Mouse (Mus musculus) kidney, postnatal 36 days (tissue): ENCODE measurements around the gene Snx18.
A peak's percentile ranks its signal among the peaks of the same experiment; 100 is the strongest.

ENCODE experiments used
- DNase-seq, 2 experiments: peaks; one replicate each; pipeline ENCODE4 v3.0.0; 2021 to 2022; ENCODE audit warnings: mixed read lengths in 2 of 2

Gene Snx18

GRCm38 (mm10) chr13:113596821-113597541, 21.4 kb downstream of the Snx18 start:
- DNase-seq, result peak in 1 of 2 experiments; percentile 68

DNA sequence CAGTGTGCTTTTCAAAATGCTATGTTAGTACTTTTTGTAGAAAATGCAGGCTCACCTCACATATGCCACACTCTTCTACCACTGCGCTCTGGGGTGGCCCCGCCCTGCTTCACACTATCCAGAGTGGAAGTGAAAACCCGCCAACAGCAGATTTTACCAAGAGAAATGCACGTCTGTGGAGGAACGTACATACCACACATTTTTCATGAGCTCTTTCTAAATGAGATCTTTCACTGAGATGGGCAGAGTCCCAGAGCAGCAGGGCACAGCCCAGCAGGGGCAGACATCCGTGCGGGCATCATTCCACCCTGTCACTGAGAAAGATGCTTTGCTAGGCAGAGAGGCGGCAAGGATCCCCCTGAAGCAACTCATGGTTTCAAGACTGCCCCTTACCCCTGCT, 22.4 kb downstream of the Snx18 start:
- no peak for DNase-seq

DNA sequence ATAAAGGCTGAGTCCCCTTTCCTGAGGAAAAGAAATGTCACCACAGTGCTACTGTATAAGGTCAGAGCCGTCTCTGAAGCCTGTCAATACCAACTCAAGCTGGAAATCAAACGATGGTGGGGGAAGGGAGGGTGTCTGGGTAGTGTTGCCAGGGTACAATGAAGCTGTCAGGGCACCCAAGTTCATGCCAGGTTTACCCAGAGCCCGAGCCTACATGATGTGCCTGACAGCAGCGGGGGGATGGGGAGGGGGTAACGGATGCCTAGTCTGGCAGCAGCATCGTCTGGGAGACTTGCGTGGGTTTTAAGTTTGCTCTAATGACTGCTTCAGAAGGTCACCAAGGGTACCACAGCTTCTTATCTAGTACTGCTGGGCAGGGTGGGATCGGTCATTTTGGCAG, 23.1 kb downstream of the Snx18 start:
- DNase-seq, result no peak

DNA sequence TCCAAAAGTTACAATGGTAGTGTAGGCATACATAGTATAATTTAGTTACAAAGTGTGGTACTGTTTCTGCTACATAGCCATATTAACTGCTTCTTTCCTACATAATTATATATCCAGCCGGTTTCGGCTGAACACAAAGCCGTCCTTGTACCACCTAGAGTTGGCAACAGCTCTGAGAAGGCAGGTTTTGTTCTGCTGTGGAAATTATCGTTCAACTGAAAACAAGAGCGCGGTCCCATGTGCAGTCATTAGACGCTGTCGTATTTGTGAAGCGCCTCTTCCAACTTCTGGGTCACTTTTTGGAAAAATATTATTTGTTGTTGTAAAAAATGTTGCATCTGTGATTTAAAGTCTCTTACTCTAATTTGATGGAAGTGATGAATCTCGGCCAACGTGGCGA, 24.0 kb downstream of the Snx18 start:
- DNase-seq, result no peak

DNA sequence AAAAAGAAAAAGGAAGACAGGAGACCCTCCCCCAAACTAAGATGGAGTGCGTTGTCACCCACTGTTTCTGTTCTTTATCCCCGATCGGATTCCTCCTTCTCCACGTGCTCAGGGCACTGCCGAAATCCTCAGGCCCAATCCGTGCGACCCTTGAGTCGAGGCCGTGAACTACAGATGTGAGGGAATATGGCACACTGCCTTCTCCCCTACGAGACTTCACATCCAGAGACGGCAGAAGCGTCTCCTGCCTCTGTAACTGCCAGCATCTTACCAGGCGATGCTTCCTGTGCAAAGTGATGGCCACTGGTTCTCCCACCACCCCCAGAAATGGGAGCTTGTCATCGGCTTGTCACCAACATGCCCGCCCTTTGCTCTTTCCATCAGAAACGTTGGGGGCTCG, 24.7 kb downstream of the Snx18 start:
- no peak for DNase-seq

GRCm38 (mm10) chr13:113592703-113593200, 25.6 kb downstream of the Snx18 start:
- DNase-seq, result peak in 1 of 2 experiments; percentile 54

DNA sequence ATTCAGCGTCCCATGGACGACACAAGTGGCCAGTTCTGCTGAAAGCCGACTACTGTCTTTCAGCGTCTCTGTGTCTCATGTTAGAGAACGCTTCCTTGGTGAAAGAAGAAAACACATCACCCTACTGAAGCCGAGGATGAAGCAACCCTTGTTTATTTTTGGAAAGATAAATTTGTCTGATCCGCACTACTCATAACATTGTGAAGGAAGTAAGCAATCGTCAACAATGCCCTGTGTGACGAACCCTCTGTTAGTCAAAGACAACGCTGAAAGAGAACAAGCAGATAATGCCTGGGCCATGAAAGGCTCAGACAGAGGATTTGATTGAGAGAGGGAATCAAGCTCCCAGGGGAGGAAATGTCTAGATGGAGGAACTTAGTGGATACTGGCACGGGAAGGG, 27.0 kb downstream of the Snx18 start:
- no peak for DNase-seq

DNA sequence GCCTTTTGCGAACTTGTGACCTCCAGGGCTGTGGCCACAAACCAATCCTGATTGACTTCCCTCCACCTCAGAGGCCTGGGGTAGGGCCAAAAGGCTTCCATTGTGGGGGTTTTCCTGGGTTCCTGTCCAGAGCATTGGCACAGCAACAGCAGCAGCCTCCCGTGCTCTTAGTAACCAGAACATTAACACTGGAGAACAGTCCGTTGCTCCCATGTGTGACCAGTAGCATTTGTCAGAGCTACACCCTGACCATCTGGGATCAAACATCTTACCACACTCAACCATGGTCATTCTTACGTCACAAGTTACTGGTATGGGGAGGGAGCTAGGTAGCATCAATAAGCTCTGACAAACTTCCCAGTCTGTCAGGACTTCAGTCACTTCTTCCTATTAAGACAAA, 28.1 kb downstream of the Snx18 start:
- DNase-seq, result no peak

DNA sequence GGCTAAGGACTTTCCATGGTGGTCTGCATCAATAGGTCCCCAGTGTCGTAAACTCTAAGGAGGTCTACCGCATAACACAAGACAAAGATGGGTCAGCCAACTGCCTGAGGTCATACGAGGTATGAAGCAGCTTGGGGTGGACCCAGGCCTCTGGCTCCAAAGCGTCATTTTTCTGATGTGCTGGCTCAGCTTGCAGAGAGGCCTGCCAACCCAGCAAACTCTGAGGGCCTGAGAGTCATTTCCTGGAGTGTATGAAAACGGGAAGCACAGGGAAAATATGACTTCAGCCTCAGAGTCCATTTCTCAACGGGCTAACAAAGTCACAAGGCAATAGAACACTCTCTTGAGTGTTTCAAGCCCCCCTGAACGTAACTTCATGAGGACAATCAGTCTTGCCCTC, 28.9 kb downstream of the Snx18 start:
- DNase-seq, result peak in 1 of 2 experiments; percentile 57

DNA sequence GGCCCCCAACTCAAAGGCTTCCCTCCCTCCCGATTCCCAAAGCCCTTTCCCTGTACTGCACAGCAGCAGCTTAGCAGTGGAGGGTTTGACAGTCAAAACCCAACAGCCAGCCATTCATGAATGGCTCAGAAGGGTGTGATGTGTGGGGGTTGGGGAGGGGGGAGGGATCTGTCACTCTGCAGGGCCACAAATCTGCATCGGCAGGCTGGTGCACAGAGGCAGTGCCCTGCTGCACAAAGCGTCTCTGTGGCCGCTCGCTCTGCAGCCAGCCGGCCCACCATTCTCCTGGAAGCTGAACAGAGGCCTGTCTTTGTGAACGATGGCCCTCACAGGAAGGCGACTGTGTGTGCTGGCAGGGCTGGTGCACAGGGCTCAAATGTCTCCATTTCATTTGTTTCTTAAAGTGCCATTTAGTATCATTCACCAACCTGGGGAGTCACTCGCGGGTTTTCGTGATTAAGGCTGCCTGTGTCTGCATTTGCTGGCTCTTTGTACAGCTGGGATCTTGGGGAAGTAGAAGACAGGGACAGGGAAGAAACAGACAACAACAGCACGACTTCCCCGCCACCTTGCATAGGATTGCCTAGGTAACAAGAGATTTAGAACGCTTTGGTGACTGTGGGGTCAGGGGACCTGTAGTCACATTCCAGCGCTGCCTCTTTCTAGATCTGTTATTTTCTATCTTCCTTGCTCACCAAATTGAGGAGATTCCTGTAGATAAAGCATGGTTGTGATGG, 31.0 kb downstream of the Snx18 start:
- DNase-seq, result no peak

DNA sequence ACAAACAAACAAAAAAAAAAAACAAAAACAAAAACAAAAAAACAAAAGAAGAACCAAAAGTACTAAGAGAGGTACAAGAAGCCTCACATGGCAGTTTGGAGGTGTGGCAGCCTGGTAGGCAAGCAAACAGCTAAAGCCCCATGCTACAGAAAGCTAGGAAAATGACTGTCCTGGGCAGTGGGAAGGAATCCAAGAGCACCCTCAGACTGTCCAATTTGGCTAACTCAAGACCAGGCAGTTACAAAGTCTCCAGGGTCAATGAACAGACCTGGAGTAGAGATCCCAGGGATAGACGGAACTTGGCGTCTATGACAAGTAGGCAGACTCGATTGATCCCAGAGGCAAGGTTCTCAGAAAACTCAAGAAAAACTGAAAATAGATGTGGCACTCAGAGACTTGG, 32.8 kb downstream of the Snx18 start:
- peak; percentile 65 to 69 for DNase-seq

- DNase-seq, result no peak
These were observed 33.9 kb downstream of the Snx18 start for GRCm38 (mm10) chr13:113584431-113584830.

- DNase-seq, result no peak
These were observed 34.8 kb downstream of the Snx18 start for GRCm38 (mm10) chr13:113583563-113583962.

GRCm38 (mm10) chr13:113582024-113582423, 36.3 kb downstream of the Snx18 start:
- no peak for DNase-seq

GRCm38 (mm10) chr13:113581436-113581835, 36.9 kb downstream of the Snx18 start:
- no peak for DNase-seq

DNA sequence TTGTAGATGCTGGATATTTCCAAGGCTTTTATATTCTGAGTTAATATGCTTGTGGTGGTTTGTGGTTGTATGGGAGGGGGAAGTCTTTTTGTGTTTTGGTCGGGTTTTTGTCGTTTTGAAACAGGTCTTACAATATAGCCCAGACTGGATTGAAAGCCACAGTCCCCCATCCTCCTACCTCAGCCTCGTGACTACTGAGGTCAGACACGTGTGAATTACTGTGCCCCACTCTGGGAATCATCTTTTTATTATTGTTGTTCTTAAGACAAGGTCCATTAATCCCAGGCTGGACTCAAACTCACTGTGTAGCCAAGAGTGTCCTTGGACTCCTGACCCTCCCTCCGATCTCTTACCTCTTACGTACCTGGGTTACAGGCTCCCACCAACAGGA, 38.0 kb downstream of the Snx18 start:
- peak; percentile 70 to 81 for DNase-seq

DNA sequence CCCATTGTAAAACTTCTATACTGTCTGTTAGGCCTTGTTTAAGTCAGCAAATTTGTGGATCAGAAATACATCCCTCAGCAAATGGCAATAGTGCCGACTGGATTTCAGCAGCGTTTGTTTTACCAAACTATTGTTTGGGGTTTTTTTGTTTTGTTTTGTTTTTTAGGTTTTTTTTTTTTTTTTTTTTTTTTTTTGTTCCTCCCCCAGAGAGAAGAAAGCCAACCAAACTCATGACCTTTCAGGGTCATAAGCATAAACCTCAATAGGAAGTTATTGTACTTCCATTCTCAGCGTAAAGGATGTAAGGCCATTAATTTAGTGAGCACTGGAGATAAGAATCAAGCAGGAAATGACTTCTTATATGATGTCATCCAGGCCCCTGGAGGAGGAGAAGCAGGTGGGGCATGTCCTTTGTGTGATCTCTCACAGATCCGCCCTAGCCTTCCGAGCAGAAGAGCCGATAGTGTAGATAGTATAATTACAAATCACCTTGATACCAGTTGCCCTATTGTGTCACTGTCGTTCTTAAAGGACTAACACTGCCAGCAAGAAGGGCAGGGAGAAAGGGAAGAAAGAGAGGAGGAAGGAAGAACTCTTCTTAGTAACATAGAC, 38.5 kb downstream of the Snx18 start:
- no peak for DNase-seq

DNA sequence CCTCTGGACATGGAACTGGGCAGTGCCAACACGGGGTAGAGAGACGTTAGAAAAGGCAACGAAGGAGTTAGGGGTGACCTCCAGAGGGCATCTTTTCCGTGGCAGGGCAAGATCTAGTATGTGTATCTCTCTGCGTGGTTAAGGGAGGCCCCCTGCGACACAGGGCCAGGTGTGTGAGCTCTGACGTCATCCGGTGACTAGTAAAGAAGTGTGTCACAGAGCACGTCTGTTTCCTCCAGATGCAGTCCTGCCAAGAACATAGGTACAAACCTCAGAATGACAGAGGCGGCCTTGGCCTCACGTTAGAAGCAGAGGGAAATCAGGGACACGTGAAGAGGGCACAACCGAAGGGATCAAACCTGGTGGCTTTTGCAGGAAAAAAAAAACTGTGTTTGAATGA, 44.1 kb downstream of the Snx18 start:
- no peak for DNase-seq

DNA sequence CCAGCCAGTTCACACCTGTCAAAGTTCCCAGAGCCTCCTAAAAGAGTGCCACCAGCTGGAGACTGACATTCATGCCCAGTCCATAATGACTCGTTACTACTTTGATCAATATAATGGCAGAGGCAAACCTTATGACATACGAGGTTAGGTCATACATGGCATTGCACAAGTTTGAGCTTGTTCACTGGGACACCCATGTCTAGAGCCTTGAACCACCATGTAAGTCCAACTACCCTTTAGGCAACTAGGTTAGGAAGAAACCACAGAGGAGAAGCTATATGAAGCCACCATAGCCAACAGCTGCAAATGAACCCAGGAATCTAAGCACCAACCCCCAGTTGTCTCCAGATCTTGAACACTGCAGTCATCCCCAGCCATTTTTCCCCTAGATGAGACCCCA, 45.0 kb downstream of the Snx18 start:
- DNase-seq, result no peak

DNA sequence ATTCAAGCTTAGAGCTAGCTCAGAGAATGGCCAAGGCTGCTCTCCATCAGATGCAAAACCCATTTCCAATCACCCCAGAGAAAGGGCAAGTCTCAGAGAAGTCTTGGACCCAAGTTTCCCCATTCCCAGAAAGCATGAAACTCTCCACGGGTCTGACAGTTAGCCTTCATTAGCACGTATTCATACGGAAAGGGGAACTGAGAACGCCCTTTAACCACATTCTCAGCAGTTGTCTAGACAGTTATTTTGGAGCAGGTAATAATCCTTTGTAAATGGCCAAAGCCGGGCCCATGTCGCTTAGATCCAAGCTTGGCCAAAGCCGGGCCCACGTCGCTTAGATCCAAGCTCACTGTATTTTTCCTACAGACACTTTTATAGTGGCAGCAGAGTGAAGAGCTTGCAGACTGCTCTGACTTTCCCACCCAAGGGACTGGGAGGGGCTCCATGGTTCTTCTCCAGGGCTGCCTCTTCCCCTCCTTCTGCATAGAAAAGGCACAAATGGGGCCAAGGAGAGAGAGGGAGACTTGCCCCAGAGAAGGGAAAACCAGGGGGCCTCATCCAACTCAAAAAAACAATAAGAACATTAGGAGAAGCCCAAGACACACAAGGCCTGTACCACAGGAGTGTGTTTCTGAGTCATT, 46.2 kb downstream of the Snx18 start:
- no peak for DNase-seq

DNA sequence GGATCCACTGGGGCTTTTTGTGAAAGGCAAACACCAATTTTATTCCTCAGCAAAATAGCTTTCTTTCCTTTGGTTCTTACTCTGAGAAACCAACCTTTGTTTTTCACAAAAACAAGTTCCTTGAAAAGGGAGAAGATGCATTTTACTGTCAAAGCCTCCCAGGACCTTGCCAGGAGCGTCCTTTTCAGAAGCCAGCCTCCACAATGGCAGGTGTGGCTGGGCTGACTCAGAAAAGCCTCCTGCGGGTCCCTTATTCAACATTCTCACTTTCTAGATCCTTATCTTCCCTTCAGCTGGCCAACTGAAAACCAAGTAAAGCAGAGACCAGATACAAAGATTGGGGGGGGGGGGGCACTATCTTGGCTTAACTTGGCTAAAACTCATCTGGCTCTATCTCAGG, 48.8 kb downstream of the Snx18 start:
- no peak for DNase-seq

DNA sequence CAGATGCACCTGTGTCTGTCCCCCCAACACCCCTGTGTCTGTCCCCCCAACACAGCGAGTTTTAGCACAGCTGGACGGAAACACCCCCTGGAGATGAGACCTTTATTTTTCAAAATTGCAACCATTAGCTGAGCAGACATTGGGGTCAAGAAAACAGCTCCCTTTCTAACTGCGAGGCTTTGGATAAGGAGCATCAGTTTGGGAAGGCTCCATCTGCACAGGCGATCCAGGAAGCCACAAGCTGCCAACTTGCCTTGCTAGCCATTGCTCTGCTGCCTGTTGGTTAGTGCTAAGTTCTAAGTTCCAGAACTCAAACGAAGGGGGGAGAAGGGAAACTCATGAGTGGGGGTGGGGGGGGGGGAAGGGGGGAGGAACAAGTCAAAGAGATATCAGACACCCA, 51.4 kb downstream of the Snx18 start:
- DNase-seq, result no peak

GRCm38 (mm10) chr13:113566411-113566810, 52.0 kb downstream of the Snx18 start:
- no peak for DNase-seq
